In genomic region chr8:113844801-113845301, GRCm38 (mm10) we compare ENCODE assay signal across 12 mouse cellular contexts. TPM values are rescaled to one million over a fixed set of nuclear protein-coding genes. Genes with fewer than 3 reads are reported as not detected.
A peak's percentile ranks its signal among the peaks of the same experiment; 100 is the strongest.
DNase-seq lines count a peak whose midpoint lies in the region; ATAC-seq lines count a peak whose summit lies in the region.
"Had no signal": no experiment of that assay in that cellular context is flagged by ENCODE, and none has a peak within 500 bp of the region (broad histone marks: within the 10 kb centered on the region; RNA-seq: fewer than 3 reads in every experiment).

No protein-coding gene starts in this region.

- H3K4me2 ChIP-seq in embryonic facial prominence, embryonic 14.5 days (ENCODE audit: low read depth, low read length) = peak overlapping the region; percentile 34
- peak overlapping the region; percentile 42 for H3K4me2 ChIP-seq in midbrain, embryonic 16.5 days (ENCODE audit: low read length)
- H3K4me2 ChIP-seq: heart, embryonic 12.5 days; neural tube, embryonic 12.5 days had no signal

- no peaks in the 10 kb centered on the region for H3K36me3 ChIP-seq in embryonic facial prominence, embryonic 14.5 days (ENCODE audit: control insufficient read depth, insufficient read depth, low read length)
- no peaks in the 10 kb centered on the region for H3K36me3 ChIP-seq in midbrain, embryonic 16.5 days (ENCODE audit: control insufficient read depth, insufficient read depth, low read length)
- H3K36me3 ChIP-seq: G1E; heart, embryonic 12.5 days; neural tube, embryonic 12.5 days had no signal

- DNase-seq in left cerebral cortex, postnatal 4 days = peak; percentile 33
- DNase-seq in left cerebral cortex, postnatal 36 days (ENCODE audit: low spot score in 2 of 2) = no peak
- DNase-seq in cerebellum, postnatal 25 days = peak; percentile 63 to 71
- DNase-seq in embryonic facial prominence, embryonic 14.5 days (ENCODE audit: low spot score) = peak; percentile 46
- DNase-seq in urinary bladder, postnatal 36 days (ENCODE audit: low spot score in 2 of 2) = no peak
- DNase-seq: liver, postnatal 0 days had no signal

- peaks cover 38% of the 10 kb centered on the region for H3K27me3 ChIP-seq in embryonic facial prominence, embryonic 14.5 days (replicated peaks; ENCODE audit: control insufficient read depth, insufficient read depth, low read length)
- 0 out of 2 replicates have a peak, but pooled peaks cover 3% of the 10 kb centered on the region for H3K27me3 ChIP-seq in midbrain, embryonic 16.5 days (ENCODE audit: control insufficient read depth, insufficient read depth, low read depth, low read length)

- ATAC-seq in embryonic facial prominence, embryonic 14.5 days (ENCODE audit: low read depth) = peak; percentile 21; the same call in 1 of the 2 replicates
- ATAC-seq in midbrain, embryonic 16.5 days = no peak
- ATAC-seq in monocyte, adult 5-6 weeks (replicated peaks; ENCODE audit: insufficient number of reproducible peaks, low FRiP score, low TSS enrichment, poor library complexity, severe bottlenecking) = no peak
- no peak for ATAC-seq in erythroid progenitor cell, adult 5-6 weeks (replicated peaks; ENCODE audit: low FRiP score, poor library complexity, severe bottlenecking)
- ATAC-seq: liver, postnatal 0 days had no signal

- no peak overlapping the region for H3K9ac ChIP-seq in embryonic facial prominence, embryonic 14.5 days (ENCODE audit: low read depth, low read length)
- peak overlapping the region; percentile 21; the same call in 1 of the 2 replicates for H3K9ac ChIP-seq in midbrain, embryonic 16.5 days (ENCODE audit: low read depth, low read length)
- H3K9ac ChIP-seq: heart, embryonic 12.5 days; liver, postnatal 0 days; neural tube, embryonic 12.5 days had no signal

- WGBS in embryonic facial prominence, embryonic 14.5 days = 46% methylated on average over 20 of the region's 20 CpGs
- 43% methylated on average over 20 of the region's 20 CpGs for WGBS in midbrain, embryonic 16.5 days

- H3K4me3 ChIP-seq in embryonic facial prominence, embryonic 14.5 days (ENCODE audit: low read depth, low read length) = no peak overlapping the region
- peak overlapping the region; percentile 17; the same call in 1 of the 2 replicates for H3K4me3 ChIP-seq in midbrain, embryonic 16.5 days (ENCODE audit: low read depth, low read length)
- H3K4me3 ChIP-seq: heart, embryonic 12.5 days; neural tube, embryonic 12.5 days had no signal

- H3K4me1 ChIP-seq in embryonic facial prominence, embryonic 14.5 days (ENCODE audit: control insufficient read depth, insufficient read depth, low read length) = no peaks in the 10 kb centered on the region
- peaks cover 10% of the 10 kb centered on the region; the same call in 1 of the 2 replicates for H3K4me1 ChIP-seq in midbrain, embryonic 16.5 days (ENCODE audit: control insufficient read depth, insufficient read depth, low read length)

- H3K9me3 ChIP-seq in embryonic facial prominence, embryonic 14.5 days (ENCODE audit: control insufficient read depth, low read length) = no peaks in the 10 kb centered on the region
- H3K9me3 ChIP-seq in midbrain, embryonic 16.5 days (replicated peaks; ENCODE audit: control insufficient read depth, low read length, poor library complexity, severe bottlenecking) = no peaks in the 10 kb centered on the region
- H3K9me3 ChIP-seq: heart, embryonic 12.5 days; neural tube, embryonic 12.5 days had no signal

- intact Hi-C loops in left cerebral cortex, postnatal 4 days (cut with DNase I) = loop anchor here (10.0 kb wide), 2 partner anchors 140 to 180 kb away; no protein-coding TSS in a partner anchor
- intact Hi-C loops in left cerebral cortex, postnatal 36 days (cut with DNase I) = no loop called here

- H3K27ac ChIP-seq in embryonic facial prominence, embryonic 14.5 days (replicated peaks; ENCODE audit: low read depth, low read length) = no peak overlapping the region
- no peak overlapping the region for H3K27ac ChIP-seq in midbrain, embryonic 16.5 days (ENCODE audit: low read length)
- H3K27ac ChIP-seq: neural tube, embryonic 12.5 days had no signal

RNA-seq across cellular contexts. Expression of gene Adamts18, which starts 3.7 kb away (rescaled TPM):
- 10 to 100 TPM; 11.8 to 12.8 TPM for total RNA-seq in left cerebral cortex, postnatal 4 days (2021)
- total RNA-seq in left cerebral cortex, postnatal 36 days (2021) = 1 to 10 TPM; 2.4 to 2.6 TPM
- 4.5 and 4.6 TPM in 2 replicates for polyA plus RNA-seq in embryonic facial prominence, embryonic 14.5 days (2014; fragmentation: Nextera tagmentation; extraction: Ambion mirVana)
- 2.1 and 3.8 TPM in 2 replicates for polyA plus RNA-seq in midbrain, embryonic 16.5 days (2015; fragmentation: Nextera tagmentation; extraction: Ambion mirVana)
- total RNA-seq in monocyte, adult 5-6 weeks (2017) = not detected in 3 replicates
- not detected in 2 replicates for total RNA-seq in erythroid progenitor cell, adult 5-6 weeks (2015; ENCODE audit: low replicate concordance)
- not detected in 2 replicates for total RNA-seq in erythroid progenitor cell, adult 5-6 weeks (2017; ENCODE audit: low replicate concordance)
- polyA plus RNA-seq: G1E; liver, postnatal 0 days had no signal

Comparison
In these comparisons a context has a peak if more than half of its experiments do, and no peak if none do; other contexts are left out.
1. DNase-seq: peak in left cerebral cortex, postnatal 4 days (single experiment), cerebellum, postnatal 25 days (2 of 2) and embryonic facial prominence, embryonic 14.5 days (single experiment); none in left cerebral cortex, postnatal 36 days (0 of 2) and urinary bladder, postnatal 36 days (0 of 2).